In genomic region chr10:80382641-80383365, GRCm38 (mm10) we compare ENCODE assay signal across 15 mouse cellular contexts. TPM values are rescaled to one million over a fixed set of nuclear protein-coding genes. Genes with fewer than 3 reads are reported as not detected.
A peak's percentile ranks its signal among the peaks of the same experiment; 100 is the strongest.
DNase-seq lines count a peak whose midpoint lies in the region; ATAC-seq lines count a peak whose summit lies in the region.
"Had no signal": no experiment of that assay in that cellular context is flagged by ENCODE, and none has a peak within 500 bp of the region (broad histone marks: within the 10 kb centered on the region; RNA-seq: fewer than 3 reads in every experiment).

No protein-coding gene starts in this region.

- no peak for ATAC-seq in neural tube, embryonic 12.5 days (ENCODE audit: low FRiP score, low read depth)
- no peak for ATAC-seq in forebrain, embryonic 15.5 days (replicated peaks)
- ATAC-seq in hindbrain, embryonic 16.5 days, result no peak
- ATAC-seq in neural tube, embryonic 14.5 days (ENCODE audit: low read depth), result no peak

- DNase-seq in neural tube, embryonic 10.5 days (ENCODE audit: extremely low spot score, low spot score), result no peak
- no peak for DNase-seq in gastrocnemius, postnatal 4 days (ENCODE audit: low spot score in 2 of 2)
- no peak for DNase-seq in kidney, postnatal 10 days
- DNase-seq in urinary bladder, adult 2 months (ENCODE audit: low spot score), result no peak
- DNase-seq: left cerebral cortex, postnatal 4 days; thymus, postnatal 4 days had no signal

- H3K27me3 ChIP-seq in neural tube, embryonic 12.5 days (replicated peaks), result no peaks in the 10 kb centered on the region
- no peaks in the 10 kb centered on the region for H3K27me3 ChIP-seq in forebrain, embryonic 15.5 days
- no peaks in the 10 kb centered on the region for H3K27me3 ChIP-seq in hindbrain, embryonic 16.5 days (replicated peaks; ENCODE audit: control insufficient read depth, insufficient read depth, low read length)
- peaks cover 2% of the 10 kb centered on the region; the same call in 1 of the 2 replicates for H3K27me3 ChIP-seq in neural tube, embryonic 14.5 days (ENCODE audit: control insufficient read depth, insufficient read depth, low read length)
- H3K27me3 ChIP-seq: embryonic facial prominence, embryonic 15.5 days; heart, embryonic 15.5 days; stomach, embryonic 15.5 days had no signal

- H3K9me3 ChIP-seq in neural tube, embryonic 12.5 days, result no peaks in the 10 kb centered on the region
- H3K9me3 ChIP-seq in forebrain, embryonic 15.5 days, result no peaks in the 10 kb centered on the region
- H3K9me3 ChIP-seq in hindbrain, embryonic 16.5 days (ENCODE audit: control insufficient read depth, low read length), result no peaks in the 10 kb centered on the region
- H3K9me3 ChIP-seq in neural tube, embryonic 14.5 days (ENCODE audit: control insufficient read depth, low read length), result no peaks in the 10 kb centered on the region
- H3K9me3 ChIP-seq: embryonic facial prominence, embryonic 15.5 days; heart, embryonic 15.5 days; stomach, embryonic 15.5 days had no signal

- H3K4me2 ChIP-seq in neural tube, embryonic 12.5 days (replicated peaks), result peak overlapping the region; percentile 96
- H3K4me2 ChIP-seq in forebrain, embryonic 15.5 days (replicated peaks), result peak overlapping the region; percentile 83
- H3K4me2 ChIP-seq in hindbrain, embryonic 16.5 days (ENCODE audit: low read length), result peak overlapping the region; percentile 97
- peak overlapping the region; percentile 99 for H3K4me2 ChIP-seq in neural tube, embryonic 14.5 days (ENCODE audit: low read depth, low read length)
- H3K4me2 ChIP-seq: embryonic facial prominence, embryonic 15.5 days; heart, embryonic 15.5 days; stomach, embryonic 15.5 days had no signal

- H3K9ac ChIP-seq in neural tube, embryonic 12.5 days, result no peak overlapping the region
- H3K9ac ChIP-seq in forebrain, embryonic 15.5 days (replicated peaks), result peak overlapping the region; percentile 97; the same call in 1 of the 2 replicates
- H3K9ac ChIP-seq in hindbrain, embryonic 16.5 days (ENCODE audit: low read depth, low read length), result no peak overlapping the region
- H3K9ac ChIP-seq in neural tube, embryonic 14.5 days (replicated peaks; ENCODE audit: low read depth, low read length), result peak overlapping the region; percentile 100
- H3K9ac ChIP-seq: embryonic facial prominence, embryonic 15.5 days; heart, embryonic 15.5 days; liver, embryonic 14.5 days; stomach, embryonic 15.5 days had no signal

- H3K4me3 ChIP-seq in neural tube, embryonic 12.5 days, result 0 out of 2 replicates have a peak overlapping the region, but pooled peaks have one; percentile 9
- peak overlapping the region; percentile 81; the same call in 1 of the 2 replicates for H3K4me3 ChIP-seq in forebrain, embryonic 15.5 days
- no peak overlapping the region; the same call in 1 of the 2 replicates for H3K4me3 ChIP-seq in hindbrain, embryonic 16.5 days (ENCODE audit: low read length)
- H3K4me3 ChIP-seq in neural tube, embryonic 14.5 days (ENCODE audit: low read depth, low read length), result no peak overlapping the region; the same call in 1 of the 2 replicates
- H3K4me3 ChIP-seq: embryonic facial prominence, embryonic 15.5 days; heart, embryonic 15.5 days; stomach, embryonic 15.5 days had no signal

- no peak overlapping the region for H3K27ac ChIP-seq in neural tube, embryonic 12.5 days
- H3K27ac ChIP-seq in forebrain, embryonic 15.5 days (replicated peaks), result no peak overlapping the region
- H3K27ac ChIP-seq in hindbrain, embryonic 16.5 days (ENCODE audit: low read depth, low read length), result no peak overlapping the region
- H3K27ac ChIP-seq in neural tube, embryonic 14.5 days (ENCODE audit: low read depth, low read length), result no peak overlapping the region
- H3K27ac ChIP-seq: embryonic facial prominence, embryonic 15.5 days; heart, embryonic 15.5 days; liver, embryonic 14.5 days; stomach, embryonic 15.5 days had no signal

- 90% methylated on average over 7 of the region's 7 CpGs for WGBS in neural tube, embryonic 12.5 days
- 73% methylated on average over 7 of the region's 7 CpGs for WGBS in forebrain, embryonic 15.5 days
- 74% methylated on average over 7 of the region's 7 CpGs for WGBS in hindbrain, embryonic 16.5 days
- 85% methylated on average over 7 of the region's 7 CpGs for WGBS in neural tube, embryonic 14.5 days

- H3K36me3 ChIP-seq in neural tube, embryonic 12.5 days, result peaks cover 55% of the 10 kb centered on the region
- H3K36me3 ChIP-seq in forebrain, embryonic 15.5 days, result peaks cover 43% of the 10 kb centered on the region
- H3K36me3 ChIP-seq in hindbrain, embryonic 16.5 days (ENCODE audit: control insufficient read depth, insufficient read depth, low read length), result peaks cover 29% of the 10 kb centered on the region
- peaks cover 48% of the 10 kb centered on the region for H3K36me3 ChIP-seq in neural tube, embryonic 14.5 days (ENCODE audit: control insufficient read depth, insufficient read depth, low read length)

- peaks cover 42% of the 10 kb centered on the region for H3K4me1 ChIP-seq in neural tube, embryonic 12.5 days
- H3K4me1 ChIP-seq in forebrain, embryonic 15.5 days, result peaks cover 33% of the 10 kb centered on the region
- peaks cover 29% of the 10 kb centered on the region for H3K4me1 ChIP-seq in hindbrain, embryonic 16.5 days (ENCODE audit: control insufficient read depth, insufficient read depth, low read depth, low read length)
- peaks cover 25% of the 10 kb centered on the region for H3K4me1 ChIP-seq in neural tube, embryonic 14.5 days (ENCODE audit: control insufficient read depth, insufficient read depth, low read length)

RNA-seq across cellular contexts. Expression of gene Mex3d, which starts 4.7 kb away (rescaled TPM):
- 23.6 and 26.5 TPM in 2 replicates for polyA plus RNA-seq in neural tube, embryonic 12.5 days (2016; fragmentation: Nextera tagmentation; extraction: Ambion mirVana)
- 22.0 and 22.7 TPM in 2 replicates for polyA plus RNA-seq in forebrain, embryonic 15.5 days (2015; fragmentation: Nextera tagmentation; extraction: Ambion mirVana)
- polyA plus RNA-seq in hindbrain, embryonic 16.5 days (2015; fragmentation: Nextera tagmentation; extraction: Ambion mirVana), result 9.1 and 9.2 TPM in 2 replicates
- 11.5 and 12.2 TPM in 2 replicates for polyA plus RNA-seq in neural tube, embryonic 14.5 days (2014; fragmentation: Nextera tagmentation; extraction: Ambion mirVana)
- total RNA-seq in gastrocnemius, postnatal 4 days (2021), result 10 to 100 TPM; 17.8 to 18.9 TPM
- 11.2 and 11.5 TPM in 2 replicates for polyA plus RNA-seq in urinary bladder, adult 2 months (2012; rRNA removed)

RNA-seq across cellular contexts. Expression of gene Mbd3, which starts 16.5 kb away (rescaled TPM):
- 304 and 314 TPM in 2 replicates for polyA plus RNA-seq in neural tube, embryonic 12.5 days (2016; fragmentation: Nextera tagmentation; extraction: Ambion mirVana)
- polyA plus RNA-seq in forebrain, embryonic 15.5 days (2015; fragmentation: Nextera tagmentation; extraction: Ambion mirVana), result 281 and 295 TPM in 2 replicates
- polyA plus RNA-seq in hindbrain, embryonic 16.5 days (2015; fragmentation: Nextera tagmentation; extraction: Ambion mirVana), result 196 and 207 TPM in 2 replicates
- 162 and 166 TPM in 2 replicates for polyA plus RNA-seq in neural tube, embryonic 14.5 days (2014; fragmentation: Nextera tagmentation; extraction: Ambion mirVana)
- 100 to 1,000 TPM; 139 to 140 TPM for total RNA-seq in gastrocnemius, postnatal 4 days (2021)
- 112 and 119 TPM in 2 replicates for polyA plus RNA-seq in urinary bladder, adult 2 months (2012; rRNA removed)

RNA-seq across cellular contexts. Expression of gene Uqcr11, which starts 23.8 kb away (rescaled TPM):
- 436 and 478 TPM in 2 replicates for polyA plus RNA-seq in neural tube, embryonic 12.5 days (2016; fragmentation: Nextera tagmentation; extraction: Ambion mirVana)
- polyA plus RNA-seq in forebrain, embryonic 15.5 days (2015; fragmentation: Nextera tagmentation; extraction: Ambion mirVana), result 551 and 574 TPM in 2 replicates
- 704 and 759 TPM in 2 replicates for polyA plus RNA-seq in hindbrain, embryonic 16.5 days (2015; fragmentation: Nextera tagmentation; extraction: Ambion mirVana)
- 674 and 791 TPM in 2 replicates for polyA plus RNA-seq in neural tube, embryonic 14.5 days (2014; fragmentation: Nextera tagmentation; extraction: Ambion mirVana)
- total RNA-seq in gastrocnemius, postnatal 4 days (2021), result 100 to 1,000 TPM; 640 to 657 TPM
- 883 and 983 TPM in 2 replicates for polyA plus RNA-seq in urinary bladder, adult 2 months (2012; rRNA removed)

RNA-seq across cellular contexts. Expression of gene Plk5, which starts 26.5 kb away (rescaled TPM):
- 0.29 and 0.49 TPM in 2 replicates for polyA plus RNA-seq in neural tube, embryonic 12.5 days (2016; fragmentation: Nextera tagmentation; extraction: Ambion mirVana)
- polyA plus RNA-seq in forebrain, embryonic 15.5 days (2015; fragmentation: Nextera tagmentation; extraction: Ambion mirVana), result 2.2 and 2.7 TPM in 2 replicates
- 9.3 and 11.0 TPM in 2 replicates for polyA plus RNA-seq in hindbrain, embryonic 16.5 days (2015; fragmentation: Nextera tagmentation; extraction: Ambion mirVana)
- 2.4 and 3.4 TPM in 2 replicates for polyA plus RNA-seq in neural tube, embryonic 14.5 days (2014; fragmentation: Nextera tagmentation; extraction: Ambion mirVana)
- total RNA-seq in gastrocnemius, postnatal 4 days (2021), result under 1 TPM in 1 of 2 experiments, not detected in 1; 0.34 TPM
- 4.5 and 6.4 TPM in 2 replicates for polyA plus RNA-seq in urinary bladder, adult 2 months (2012; rRNA removed)
- total RNA-seq: granulocyte monocyte progenitor cell, adult 5-6 weeks had no signal

RNA-seq across cellular contexts. Expression of gene Adamtsl5, which starts 34.6 kb away (rescaled TPM):
- polyA plus RNA-seq in neural tube, embryonic 12.5 days (2016; fragmentation: Nextera tagmentation; extraction: Ambion mirVana), result 0.50 and 1.1 TPM in 2 replicates
- 0.32 and 0.61 TPM in 2 replicates for polyA plus RNA-seq in forebrain, embryonic 15.5 days (2015; fragmentation: Nextera tagmentation; extraction: Ambion mirVana)
- polyA plus RNA-seq in hindbrain, embryonic 16.5 days (2015; fragmentation: Nextera tagmentation; extraction: Ambion mirVana), result 1.1 and 1.8 TPM in 2 replicates
- polyA plus RNA-seq in neural tube, embryonic 14.5 days (2014; fragmentation: Nextera tagmentation; extraction: Ambion mirVana), result 0.09 and 2.5 TPM in 2 replicates
- 10 to 100 TPM; 15.5 to 16.5 TPM for total RNA-seq in gastrocnemius, postnatal 4 days (2021)
- 57.9 and 65.7 TPM in 2 replicates for polyA plus RNA-seq in urinary bladder, adult 2 months (2012; rRNA removed)
- total RNA-seq: granulocyte monocyte progenitor cell, adult 5-6 weeks had no signal

Comparison
In these comparisons a context has a peak if more than half of its experiments do, and no peak if none do; other contexts are left out.
1. H3K4me3 ChIP-seq: peak in neural tube, embryonic 12.5 days (single experiment) and forebrain, embryonic 15.5 days (single experiment); none in hindbrain, embryonic 16.5 days (single experiment) and neural tube, embryonic 14.5 days (single experiment).
2. H3K9ac ChIP-seq: peak in forebrain, embryonic 15.5 days (single experiment) and neural tube, embryonic 14.5 days (single experiment); none in neural tube, embryonic 12.5 days (single experiment) and hindbrain, embryonic 16.5 days (single experiment).
3. Peak in every context shown above with its lines, with median percentiles within 50 percentile points of each other: H3K4me2 ChIP-seq.